Mouse (Mus musculus) layer of hippocampus, adult 2 months (tissue): ENCODE measurements around the gene Gfap. TPM values are rescaled to one million over a fixed set of nuclear protein-coding genes. Genes with fewer than 3 reads are reported as not detected.

Experiments
- DNase-seq, 2 experiments: peaks; one replicate each; pipeline ENCODE4 v3.0.0; 2022; ENCODE audit warnings: low spot score in 2 of 2
- H3K27ac ChIP-seq: fragments of 200-600 bp; 2 replicates; pipeline ENCODE4 v1.8.1; 2022
- H3K4me3 ChIP-seq: fragments of 200-600 bp; 2 replicates; pipeline ENCODE4 v1.8.1; 2022; ENCODE audit warnings: mild to moderate bottlenecking
- CTCF ChIP-seq: fragments of 200-600 bp; conservative IDR thresholded peaks from 2 replicates; pipeline ENCODE4 v1.8.1; 2022; ENCODE audit warnings: antibody characterized with exemption, mild to moderate bottlenecking, moderate library complexity
- long read RNA-seq, 2 experiments: library from polyadenylated mRNA; stranded (forward); transcript quantifications; one replicate each; pipeline ENCODE4 v2.0.0; 2021; ENCODE audit warnings: borderline mapping rate in 2 of 2
- total RNA-seq, 2 experiments: library from RNA; stranded (reverse); gene quantifications; 2 replicates each; pipeline ENCODE4 v1.2.3; 2021

Gene Gfap
- total RNA-seq = 100 to 1,000 TPM; 332 to 341 TPM
- long read RNA-seq, experiment 1, transcript Gfap-202 (8 exons, 2,600 nt) = minor isoform, 14 of 309 reads
- long read RNA-seq, experiment 1, transcript Gfap-201 (9 exons, 2,648 nt) = major isoform, 249 of 309 reads
- long read RNA-seq, experiment 1, partial matches to known transcripts = 19 of 309 reads
- long read RNA-seq, experiment 1, other reads (novel, unspliced or antisense) = 27 of 309 reads
- long read RNA-seq, experiment 2, transcript Gfap-201 (9 exons, 2,648 nt) = major isoform, 393 of 467 reads
- long read RNA-seq, experiment 2, transcript Gfap-202 (8 exons, 2,600 nt) = minor isoform, 29 of 467 reads
- long read RNA-seq, experiment 2, partial matches to known transcripts = 17 of 467 reads
- long read RNA-seq, experiment 2, other reads (novel, unspliced or antisense) = 28 of 467 reads

- H3K27ac ChIP-seq = peak within 1 kb of the TSS; percentile 19; the same call in 1 of the 2 replicates
- H3K4me3 ChIP-seq = no peak within 1 kb of the TSS
- DNase-seq = peak; percentile 80 to 87
- peak; percentile 93 for TF ChIP-seq CTCF
Observed at GRCm38 (mm10) chr11:102900763-102901162, at the start of gene Gfap. Gfap (minus strand) TSS chr11:102900912.

GRCm38 (mm10) chr11:102948043-102948961 lies 47.6 kb upstream of the Gfap start:
- H3K27ac ChIP-seq = peak overlapping the region; percentile 39; the same call in 1 of the 2 replicates
- H3K4me3 ChIP-seq = peak overlapping the region; percentile 55
- no peak for DNase-seq
- no peak for TF ChIP-seq CTCF

GRCm38 (mm10) chr11:102946992-102947343 lies 46.3 kb upstream of the Gfap start:
- peak; percentile 50 for TF ChIP-seq CTCF
- no peak for DNase-seq
- Histone ChIP-seq H3K4me3 (peak overlapping the region; percentile 30; the same call in 1 of the 2 replicates), H3K27ac (no peak overlapping the region)

- H3K27ac ChIP-seq = no peak within 1 kb of the TSS
- H3K4me3 ChIP-seq = peak within 1 kb of the TSS; percentile 37
- TF ChIP-seq CTCF = no peak
- DNase-seq = peak; percentile 52 to 72
Observed at GRCm38 (mm10) chr11:102946265-102946991, 45.7 kb upstream of the Gfap start, which contains the start of gene C1ql1. C1ql1 (minus strand) TSS chr11:102946688.

GRCm38 (mm10) chr11:102945306-102946264 lies 44.9 kb upstream of the Gfap start:
- TF ChIP-seq CTCF = no peak
- no peak for DNase-seq
- H3K4me3 ChIP-seq = peak overlapping the region; percentile 37
- H3K27ac ChIP-seq = no peak overlapping the region

GRCm38 (mm10) chr11:102941236-102941635 lies 40.5 kb upstream of the Gfap start:
- TF ChIP-seq CTCF = no peak
- Histone ChIP-seq H3K4me3 (no peak overlapping the region), H3K27ac (no peak overlapping the region)
- no peak for DNase-seq

GRCm38 (mm10) chr11:102939024-102939675 lies 38.4 kb upstream of the Gfap start:
- DNase-seq = no peak
- Histone ChIP-seq H3K27ac (no peak overlapping the region), H3K4me3 (no peak overlapping the region)
- peak; percentile 34 for TF ChIP-seq CTCF

GRCm38 (mm10) chr11:102937529-102938182 lies 36.9 kb upstream of the Gfap start:
- no peak for DNase-seq
- TF ChIP-seq CTCF = no peak
- Histone ChIP-seq H3K27ac (peak overlapping the region; percentile 20; the same call in 1 of the 2 replicates), H3K4me3 (no peak overlapping the region)

- TF ChIP-seq CTCF = no peak
- no peak overlapping the region for H3K27ac ChIP-seq
- DNase-seq = no peak
- H3K4me3 ChIP-seq = no peak overlapping the region
Observed at GRCm38 (mm10) chr11:102936272-102936671, 35.6 kb upstream of the Gfap start.

- Histone ChIP-seq H3K27ac (no peak overlapping the region), H3K4me3 (no peak overlapping the region)
- TF ChIP-seq CTCF = no peak
- no peak for DNase-seq
Observed at GRCm38 (mm10) chr11:102930672-102931071, 30.0 kb upstream of the Gfap start.

GRCm38 (mm10) chr11:102925351-102925717 lies 24.6 kb upstream of the Gfap start:
- TF ChIP-seq CTCF = peak; percentile 60
- H3K27ac ChIP-seq = peak overlapping the region; percentile 77
- H3K4me3 ChIP-seq = peak overlapping the region; percentile 67
- DNase-seq = no peak
